Mouse (Mus musculus) kidney, adult 2 months (tissue): ENCODE results near the gene Cd40.

Experiments
- CTCF ChIP-seq: fragments of 200-500 bp; conservative IDR thresholded peaks from 2 replicates; pipeline ENCODE4 v1.5.1; 2011; ENCODE audit warnings: low read depth, mild to moderate bottlenecking, control low read depth, low read length, moderate library complexity, mixed read lengths; ENCODE audit not compliant: insufficient read depth, insufficient read length
- POLR2A ChIP-seq: fragments of 200-500 bp; IDR thresholded peaks from one replicate; pipeline ENCODE4 v1.6.1; 2011; ENCODE audit warnings: low read depth, low read length, control low read depth

- no peak for TF ChIP-seq POLR2A
- no peak for TF ChIP-seq CTCF
Measured at GRCm38 (mm10) chr2:165009581-165009980, 45.8 kb upstream of the Cd40 start.
